Mouse (Mus musculus) heart, postnatal 4 days (tissue): ENCODE measurements around the gene Irgm1. TPM values are rescaled to one million over a fixed set of nuclear protein-coding genes. Genes with fewer than 3 reads are reported as not detected.

Experiments
- total RNA-seq, 2 experiments: library from RNA; stranded (reverse); gene quantifications; 2 replicates each; pipeline ENCODE4 v1.2.3; 2021

The Irgm1 gene
- total RNA-seq, 2 experiments from 2014 or later = 6.2 to 7.6 TPM

Other genes starting within 250 kb of the Irgm1 start
- 100 to 1,000 TPM; 642 to 663 TPM for gene Rack1, start 71.4 kb downstream of the Irgm1 start, total RNA-seq
- gene Trim41, start 54.3 kb downstream of the Irgm1 start, total RNA-seq = 10 to 100 TPM; 36.0 to 40.1 TPM
- gene Trim7, start 45.5 kb downstream of the Irgm1 start, total RNA-seq = 1 to 10 TPM; 5.3 to 5.5 TPM
- gene Gm12184, start 45.0 kb downstream of the Irgm1 start, total RNA-seq = 1 to 10 TPM; 4.8 to 5.1 TPM
- under 1 TPM; 0.26 to 0.38 TPM for gene Gm5431, start 30.5 kb upstream of the Irgm1 start, total RNA-seq
- gene Psme2b, start 74.5 kb upstream of the Irgm1 start, total RNA-seq = 1 to 10 TPM; 2.0 to 3.0 TPM
- under 1 TPM in 1 of 2 experiments, not detected in 1; 0.18 TPM for gene Olfr56, start 107.2 kb upstream of the Irgm1 start, total RNA-seq
- gene 9930111J21Rik1, start 107.7 kb upstream of the Irgm1 start, total RNA-seq = 1 to 10 TPM; 2.0 to 2.1 TPM
- gene Gm12185, start 120.5 kb upstream of the Irgm1 start, total RNA-seq = under 1 TPM; 0.07 to 0.29 TPM
- gene Tgtp1, start 122.5 kb upstream of the Irgm1 start, total RNA-seq = under 1 TPM; 0.21 to 0.27 TPM
- 1 to 10 TPM; 3.6 to 3.9 TPM for gene 9930111J21Rik2, start 179.6 kb upstream of the Irgm1 start, total RNA-seq
- gene Tgtp2, start 192.5 kb upstream of the Irgm1 start, total RNA-seq = not detected
- gene Ifi47, start 204.9 kb upstream of the Irgm1 start, total RNA-seq = 1 to 10 TPM; 1.4 to 1.6 TPM
- 1 to 10 TPM in 1 of 2 experiments, under 1 TPM in 1; 0.63 to 1.1 TPM for gene Olfr1396, start 243.2 kb upstream of the Irgm1 start, total RNA-seq